Mouse (Mus musculus): ENCODE data around the gene Large2. TPM values are rescaled to one million over a fixed set of nuclear protein-coding genes. Genes with fewer than 3 reads are reported as not detected.

The Large2 gene
- polyA plus RNA-seq, 2 experiments: 2.3 to 3.1 TPM

GRCm38 (mm10) chr2:92330840-92331239, 43.8 kb downstream of the Large2 start:
- Histone ChIP-seq H3K9me3 (ENCODE audit: control insufficient read depth, low read length) (no peaks in the 10 kb centered on the region), H3K36me3 (replicated peaks; ENCODE audit: control insufficient read depth, insufficient read depth, low read depth) (no peaks in the 10 kb centered on the region; the same call in 1 of the 2 replicates), H3K9ac (replicated peaks) (no peak overlapping the region), H3K4me1 (replicated peaks; ENCODE audit: control insufficient read depth in 2 of 2, insufficient read depth in 2 of 2, low read length in 1 of 2) (no peaks in the 10 kb centered on the region), H3K4me3 (ENCODE audit: insufficient read depth in 1 of 2, low read depth in 2 of 2, low read length in 2 of 2) (no peak overlapping the region), H3K27ac (no peak overlapping the region), H3K4me2 (ENCODE audit: low read depth) (no peak overlapping the region), H3K27me3 (ENCODE audit: control insufficient read depth, insufficient read depth, low read length) (no peaks in the 10 kb centered on the region)
- WGBS (ENCODE audit: insufficient replicate concordance): 27% methylated on average over 2 of the region's 2 CpGs
- DNase-seq (ENCODE audit: low read depth in 3 of 3, low spot score in 3 of 3) (peak in 1 of 3 experiments; percentile 9), ATAC-seq (ENCODE audit: insufficient read depth) (no peak)
- TF ChIP-seq EP300 (IDR thresholded peaks at IDR 0.05; ENCODE audit: low read depth): no peak
- TF ChIP-seq CTCF (IDR thresholded peaks at IDR 0.05; ENCODE audit: low read depth): peak; percentile 52

- WGBS (ENCODE audit: insufficient replicate concordance): 70% methylated on average over 8 of the region's 8 CpGs
These were observed 46.5 kb downstream of the Large2 start for GRCm38 (mm10) chr2:92328206-92328605.

GRCm38 (mm10) chr2:92327601-92328000, 47.1 kb downstream of the Large2 start:
- TF ChIP-seq EP300 (IDR thresholded peaks at IDR 0.05; ENCODE audit: low read depth) (no peak), CTCF (IDR thresholded peaks at IDR 0.05; ENCODE audit: low read depth) (no peak)
- DNase-seq (ENCODE audit: low read depth in 3 of 3, low spot score in 3 of 3) (no peak), ATAC-seq (ENCODE audit: insufficient read depth) (no peak)
- H3K4me1 ChIP-seq (replicated peaks; ENCODE audit: control insufficient read depth in 2 of 2, insufficient read depth in 2 of 2, low read length in 1 of 2): no peaks in the 10 kb centered on the region
- H3K9me3 ChIP-seq (ENCODE audit: control insufficient read depth, low read length): no peaks in the 10 kb centered on the region
- H3K4me3 ChIP-seq (ENCODE audit: insufficient read depth in 1 of 2, low read depth in 2 of 2, low read length in 2 of 2): no peak overlapping the region
- H3K4me2 ChIP-seq (ENCODE audit: low read depth): no peak overlapping the region
- no peak overlapping the region for H3K27ac ChIP-seq
- no peak overlapping the region for H3K9ac ChIP-seq (replicated peaks)
- H3K36me3 ChIP-seq (replicated peaks; ENCODE audit: control insufficient read depth, insufficient read depth, low read depth): no peaks in the 10 kb centered on the region; the same call in 1 of the 2 replicates
- 60% methylated on average over 4 of the region's 4 CpGs for WGBS (ENCODE audit: insufficient replicate concordance)
- no peaks in the 10 kb centered on the region for H3K27me3 ChIP-seq (ENCODE audit: control insufficient read depth, insufficient read depth, low read length)

More at GRCm38 (mm10) chr2:92328206-92328605, 46.5 kb downstream of the Large2 start:
- Histone ChIP-seq H3K27me3 (ENCODE audit: control insufficient read depth, insufficient read depth, low read length) (no peaks in the 10 kb centered on the region), H3K4me1 (replicated peaks; ENCODE audit: control insufficient read depth in 2 of 2, insufficient read depth in 2 of 2, low read length in 1 of 2) (no peaks in the 10 kb centered on the region), H3K36me3 (replicated peaks; ENCODE audit: control insufficient read depth, insufficient read depth, low read depth) (no peaks in the 10 kb centered on the region; the same call in 1 of the 2 replicates), H3K9ac (replicated peaks) (no peak overlapping the region), H3K27ac (no peak overlapping the region), H3K9me3 (ENCODE audit: control insufficient read depth, low read length) (no peaks in the 10 kb centered on the region), H3K4me3 (ENCODE audit: insufficient read depth in 1 of 2, low read depth in 2 of 2, low read length in 2 of 2) (no peak overlapping the region), H3K4me2 (ENCODE audit: low read depth) (no peak overlapping the region)
- ATAC-seq (ENCODE audit: insufficient read depth): no peak
- no peak for DNase-seq (ENCODE audit: low read depth in 3 of 3, low spot score in 3 of 3)
- TF ChIP-seq CTCF (IDR thresholded peaks at IDR 0.05; ENCODE audit: low read depth): no peak
- no peak for TF ChIP-seq EP300 (IDR thresholded peaks at IDR 0.05; ENCODE audit: low read depth)

- WGBS (ENCODE audit: insufficient replicate concordance): 67% methylated on average over 1 of the region's 1 CpGs
- no peak for ATAC-seq (ENCODE audit: insufficient read depth)
- TF ChIP-seq CTCF (IDR thresholded peaks at IDR 0.05; ENCODE audit: low read depth): no peak
- TF ChIP-seq EP300 (IDR thresholded peaks at IDR 0.05; ENCODE audit: low read depth): no peak
These were observed 48.4 kb downstream of the Large2 start for GRCm38 (mm10) chr2:92326221-92326620.

GRCm38 (mm10) chr2:92325676-92326075, 49.0 kb downstream of the Large2 start:
- H3K4me3 ChIP-seq (ENCODE audit: insufficient read depth in 1 of 2, low read depth in 2 of 2, low read length in 2 of 2): no peak overlapping the region
- 73% methylated on average over 7 of the region's 7 CpGs for WGBS (ENCODE audit: insufficient replicate concordance)
- no peaks in the 10 kb centered on the region for H3K9me3 ChIP-seq (ENCODE audit: control insufficient read depth, low read length)
- H3K4me1 ChIP-seq (replicated peaks; ENCODE audit: control insufficient read depth in 2 of 2, insufficient read depth in 2 of 2, low read length in 1 of 2): no peaks in the 10 kb centered on the region
- H3K27me3 ChIP-seq (ENCODE audit: control insufficient read depth, insufficient read depth, low read length): no peaks in the 10 kb centered on the region
- no peak for DNase-seq (ENCODE audit: low read depth in 3 of 3, low spot score in 3 of 3)
- H3K9ac ChIP-seq (replicated peaks): no peak overlapping the region
- H3K4me2 ChIP-seq (ENCODE audit: low read depth): no peak overlapping the region
- no peaks in the 10 kb centered on the region; the same call in 1 of the 2 replicates for H3K36me3 ChIP-seq (replicated peaks; ENCODE audit: control insufficient read depth, insufficient read depth, low read depth)
- no peak for ATAC-seq (ENCODE audit: insufficient read depth)
- no peak overlapping the region for H3K27ac ChIP-seq
- TF ChIP-seq EP300 (IDR thresholded peaks at IDR 0.05; ENCODE audit: low read depth): no peak
- no peak for TF ChIP-seq CTCF (IDR thresholded peaks at IDR 0.05; ENCODE audit: low read depth)

More at GRCm38 (mm10) chr2:92326221-92326620, 48.4 kb downstream of the Large2 start:
- no peaks in the 10 kb centered on the region for H3K27me3 ChIP-seq (ENCODE audit: control insufficient read depth, insufficient read depth, low read length)
- no peak overlapping the region for H3K4me2 ChIP-seq (ENCODE audit: low read depth)
- no peak overlapping the region for H3K27ac ChIP-seq
- H3K36me3 ChIP-seq (replicated peaks; ENCODE audit: control insufficient read depth, insufficient read depth, low read depth): no peaks in the 10 kb centered on the region; the same call in 1 of the 2 replicates
- no peak overlapping the region for H3K4me3 ChIP-seq (ENCODE audit: insufficient read depth in 1 of 2, low read depth in 2 of 2, low read length in 2 of 2)
- no peak for DNase-seq (ENCODE audit: low read depth in 3 of 3, low spot score in 3 of 3)
- no peaks in the 10 kb centered on the region for H3K4me1 ChIP-seq (replicated peaks; ENCODE audit: control insufficient read depth in 2 of 2, insufficient read depth in 2 of 2, low read length in 1 of 2)
- H3K9me3 ChIP-seq (ENCODE audit: control insufficient read depth, low read length): no peaks in the 10 kb centered on the region
- H3K9ac ChIP-seq (replicated peaks): no peak overlapping the region

Measured in liver, embryonic 14.5 days (tissue).